Mouse (Mus musculus) heart, embryonic 14.5 days (tissue): ENCODE results near the gene Chst11. TPM values are rescaled to one million over a fixed set of nuclear protein-coding genes. Genes with fewer than 3 reads are reported as not detected.
A peak's percentile ranks its signal among the peaks of the same experiment; 100 is the strongest.

Source experiments
- ATAC-seq: fragments of 200-750 bp; cut with Nextera tagmentation; 2 replicates; pipeline ENCODE4 v1.8.0; 2017; ENCODE audit warnings: low read depth, moderate TSS enrichment; ENCODE audit not compliant: insufficient number of reproducible peaks, insufficient read depth, low FRiP score
- H3K27ac ChIP-seq, 2 experiments: fragments of 200-500 bp in 1 of 2; fragments of 300-500 bp in 1 of 2; sonication (generic) in 1 of 2; replicated peaks in 1 of 2; 2 replicates each; pipeline ENCODE4 v1.5.1; 2012 to 2014; ENCODE audit warnings: low read depth in 2 of 2, low read length in 2 of 2, control low read depth in 1 of 2, mild to moderate bottlenecking in 1 of 2, mixed read lengths in 1 of 2; ENCODE audit not compliant: control insufficient read depth in 1 of 2, insufficient read depth in 1 of 2
- H3K27me3 ChIP-seq: fragments of 300-500 bp; sonication (generic); 2 replicates; pipeline ENCODE4 v1.6.1; 2014; ENCODE audit warnings: mild to moderate bottlenecking, low read length, control low read depth; ENCODE audit not compliant: control insufficient read depth, insufficient read depth
- H3K36me3 ChIP-seq: fragments of 300-500 bp; sonication (generic); 2 replicates; pipeline ENCODE4 v1.6.1; 2014; ENCODE audit warnings: mild to moderate bottlenecking, control low read depth, low read length, mixed read lengths; ENCODE audit not compliant: control insufficient read depth, insufficient read depth
- H3K4me1 ChIP-seq, 2 experiments: fragments of 200-500 bp in 1 of 2; fragments of 300-500 bp in 1 of 2; sonication (generic) in 1 of 2; 2 replicates each; pipeline ENCODE4 v1.6.1; 2012 to 2014; ENCODE audit warnings: low read length in 2 of 2, control low read depth in 1 of 2, mixed read lengths in 1 of 2; ENCODE audit not compliant: control insufficient read depth in 2 of 2, insufficient read depth in 2 of 2
- H3K4me2 ChIP-seq: fragments of 300-500 bp; sonication (generic); 2 replicates; pipeline ENCODE4 v1.6.1; 2014; ENCODE audit warnings: mild to moderate bottlenecking, low read length
- H3K4me3 ChIP-seq, 2 experiments: fragments of 200-500 bp in 1 of 2; fragments of 300-500 bp in 1 of 2; sonication (generic) in 1 of 2; 2 replicates each; pipeline ENCODE4 v1.5.1; 2012 to 2014; ENCODE audit warnings: low read length in 2 of 2, mild to moderate bottlenecking in 2 of 2, control low read depth in 1 of 2, low read depth in 1 of 2, moderate library complexity in 1 of 2; ENCODE audit not compliant: control insufficient read depth in 1 of 2, insufficient read depth in 1 of 2
- H3K9ac ChIP-seq: fragments of 300-500 bp; sonication (generic); 2 replicates; pipeline ENCODE4 v1.6.1; 2014; ENCODE audit warnings: mild to moderate bottlenecking, low read length
- H3K9me3 ChIP-seq: fragments of 300-500 bp; sonication (generic); 2 replicates; pipeline ENCODE4 v1.6.1; 2016; ENCODE audit warnings: low read length, control low read depth; ENCODE audit not compliant: control insufficient read depth
- WGBS: fragments of 180-500 bp; shearing (Covaris S2); extraction: QIAGEN DNeasy Blood & Tissue Kit; methylation state at CpG from one replicate; pipeline ENCODE4 v1.1.7; 2014; 5-methylcytosine and 5-hydroxymethylcytosine counted together
- polyA plus RNA-seq: library from polyadenylated mRNA; unstranded; fragments of >200 nt; fragmentation: Nextera tagmentation; extraction: Ambion mirVana; gene quantifications from 2 replicates; pipeline ENCODE4 v1.2.1, GENCODE M21; 2014

The Chst11 gene
- polyA plus RNA-seq, 1 experiment from 2014 or later: 3.3 TPM

- Histone ChIP-seq H3K9me3 (no peaks in the 10 kb centered on the region), H3K27ac (no peak overlapping the region), H3K4me3 (no peak overlapping the region), H3K36me3 (no peaks in the 10 kb centered on the region), H3K4me2 (no peak overlapping the region), H3K9ac (no peak overlapping the region), H3K4me1 (peaks cover 24 to 33% of the 10 kb centered on the region in 2 experiments), H3K27me3 (no peaks in the 10 kb centered on the region)
- whole genome bisulfite sequencing: 66% methylated on average over 21 of the region's 21 CpGs
- no peak for ATAC-seq
Measured at GRCm38 (mm10) chr10:83107921-83108738, 122.8 kb downstream of the Chst11 start.

GRCm38 (mm10) chr10:83108946-83109345 is 123.6 kb downstream of the Chst11 start:
- no peak overlapping the region for H3K9ac ChIP-seq
- 83% methylated on average over 6 of the region's 6 CpGs for WGBS
- H3K9me3 ChIP-seq: no peaks in the 10 kb centered on the region
- peaks cover 26 to 32% of the 10 kb centered on the region in 2 experiments for H3K4me1 ChIP-seq
- H3K36me3 ChIP-seq: no peaks in the 10 kb centered on the region
- H3K27ac ChIP-seq: no peak overlapping the region
- no peak overlapping the region for H3K4me2 ChIP-seq
- H3K4me3 ChIP-seq: no peak overlapping the region
- ATAC-seq: no peak
- H3K27me3 ChIP-seq: no peaks in the 10 kb centered on the region

GRCm38 (mm10) chr10:83111046-83111445 is 125.7 kb downstream of the Chst11 start:
- H3K4me1 ChIP-seq: peaks cover 29 to 33% of the 10 kb centered on the region in 2 experiments
- no peak for ATAC-seq
- WGBS: 63% methylated on average over 6 of the region's 6 CpGs

GRCm38 (mm10) chr10:83112345-83112744 is 127.0 kb downstream of the Chst11 start:
- Histone ChIP-seq H3K27ac (no peak overlapping the region), H3K4me1 (peaks cover 33 to 43% of the 10 kb centered on the region in 2 experiments)
- WGBS: 74% methylated on average over 4 of the region's 4 CpGs

More at GRCm38 (mm10) chr10:83111046-83111445, 125.7 kb downstream of the Chst11 start:
- no peaks in the 10 kb centered on the region for H3K9me3 ChIP-seq
- no peaks in the 10 kb centered on the region for H3K36me3 ChIP-seq
- H3K27me3 ChIP-seq: no peaks in the 10 kb centered on the region
- 0 out of 4 replicates have a peak overlapping the region, but pooled peaks of 1 of the 2 experiments have one; percentile 5 for H3K27ac ChIP-seq
- H3K4me3 ChIP-seq: no peak overlapping the region
- H3K4me2 ChIP-seq: no peak overlapping the region
- no peak overlapping the region for H3K9ac ChIP-seq

GRCm38 (mm10) chr10:83114564-83114963 is 129.3 kb downstream of the Chst11 start:
- H3K4me3 ChIP-seq: no peak overlapping the region
- 72% methylated on average over 5 of the region's 5 CpGs for WGBS
- ATAC-seq: no peak
- no peak overlapping the region for H3K9ac ChIP-seq
- H3K36me3 ChIP-seq: no peaks in the 10 kb centered on the region
- no peak overlapping the region for H3K4me2 ChIP-seq
- H3K4me1 ChIP-seq: peaks cover 40 to 50% of the 10 kb centered on the region in 2 experiments
- H3K27ac ChIP-seq: no peak overlapping the region
- no peaks in the 10 kb centered on the region for H3K9me3 ChIP-seq
- no peaks in the 10 kb centered on the region for H3K27me3 ChIP-seq

More at GRCm38 (mm10) chr10:83112345-83112744, 127.0 kb downstream of the Chst11 start:
- Histone ChIP-seq H3K4me3 (no peak overlapping the region), H3K9ac (no peak overlapping the region), H3K4me2 (no peak overlapping the region), H3K9me3 (no peaks in the 10 kb centered on the region), H3K27me3 (no peaks in the 10 kb centered on the region), H3K36me3 (no peaks in the 10 kb centered on the region)
- ATAC-seq: no peak

GRCm38 (mm10) chr10:83116889-83117288 is 131.6 kb downstream of the Chst11 start:
- Histone ChIP-seq H3K36me3 (no peaks in the 10 kb centered on the region), H3K9me3 (no peaks in the 10 kb centered on the region), H3K27ac (peak overlapping the region; percentile 6 to 60), H3K27me3 (no peaks in the 10 kb centered on the region), H3K9ac (no peak overlapping the region; the same call in 1 of the 2 replicates), H3K4me1 (peaks cover 37 to 51% of the 10 kb centered on the region in 2 experiments), H3K4me2 (peak overlapping the region; percentile 21; the same call in 1 of the 2 replicates), H3K4me3 (no peak overlapping the region)
- 9% methylated on average over 11 of the region's 11 CpGs for WGBS
- peak; percentile 65 for ATAC-seq

- ATAC-seq: no peak
- H3K4me1 ChIP-seq: peaks cover 31 to 50% of the 10 kb centered on the region in 2 experiments
- no peak overlapping the region for H3K4me3 ChIP-seq
- no peak overlapping the region for H3K27ac ChIP-seq
- H3K36me3 ChIP-seq: no peaks in the 10 kb centered on the region
- WGBS: 89% methylated on average over 6 of the region's 6 CpGs
- no peak overlapping the region for H3K9ac ChIP-seq
- no peak overlapping the region for H3K4me2 ChIP-seq
- H3K9me3 ChIP-seq: no peaks in the 10 kb centered on the region
- no peaks in the 10 kb centered on the region for H3K27me3 ChIP-seq
Measured at GRCm38 (mm10) chr10:83117851-83118250, 132.6 kb downstream of the Chst11 start.
